Mouse (Mus musculus) thymus, postnatal 14 days (tissue): ENCODE measurements around the gene Pp2d1.

Source experiments
- DNase-seq: peaks from one replicate; pipeline ENCODE4 v3.0.0; 2021

The Pp2d1 gene

DNA sequence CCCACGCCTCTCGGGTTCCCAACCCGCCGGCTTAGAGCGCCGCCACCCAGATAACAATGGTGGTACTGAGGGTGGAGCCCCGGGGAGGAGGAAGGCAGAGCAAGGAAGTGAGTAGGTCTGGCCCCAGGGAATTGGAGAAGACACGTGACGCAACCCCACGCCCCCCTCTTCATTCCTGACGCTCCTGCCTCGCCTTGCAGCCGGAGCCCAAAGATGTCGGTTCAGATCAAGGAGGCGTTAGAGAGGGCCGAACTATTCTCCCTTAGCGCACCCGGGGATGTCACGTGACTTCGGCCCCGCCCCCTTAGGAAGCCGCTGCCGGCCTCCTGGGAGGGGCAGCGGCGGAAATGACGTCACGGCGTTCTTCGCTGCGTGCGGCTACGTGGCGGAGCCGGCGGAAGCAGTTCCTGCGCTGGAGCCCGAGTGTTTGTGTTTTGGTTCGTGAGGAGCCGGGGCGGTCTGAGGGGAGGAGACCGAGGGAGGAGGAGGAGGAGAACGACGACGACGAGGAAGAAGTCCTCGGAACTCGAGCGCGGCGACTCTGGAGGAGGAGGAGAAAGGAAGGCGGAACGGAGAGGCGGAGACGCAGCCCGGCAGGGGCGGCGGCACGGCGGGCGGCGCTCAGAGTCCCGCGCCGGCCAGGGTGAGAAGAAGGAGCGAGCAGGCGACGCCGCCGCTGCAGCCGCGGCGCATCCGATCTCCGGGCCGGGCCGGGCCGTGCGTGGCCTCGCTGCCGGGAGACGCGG, 60.2 kb downstream of the Pp2d1 start, which contains the start of gene Rab5a:
Rab5a (plus strand) TSS at position 377 of the 746 bp plus-strand sequence.
- peak; percentile 100 for DNase-seq

DNA sequence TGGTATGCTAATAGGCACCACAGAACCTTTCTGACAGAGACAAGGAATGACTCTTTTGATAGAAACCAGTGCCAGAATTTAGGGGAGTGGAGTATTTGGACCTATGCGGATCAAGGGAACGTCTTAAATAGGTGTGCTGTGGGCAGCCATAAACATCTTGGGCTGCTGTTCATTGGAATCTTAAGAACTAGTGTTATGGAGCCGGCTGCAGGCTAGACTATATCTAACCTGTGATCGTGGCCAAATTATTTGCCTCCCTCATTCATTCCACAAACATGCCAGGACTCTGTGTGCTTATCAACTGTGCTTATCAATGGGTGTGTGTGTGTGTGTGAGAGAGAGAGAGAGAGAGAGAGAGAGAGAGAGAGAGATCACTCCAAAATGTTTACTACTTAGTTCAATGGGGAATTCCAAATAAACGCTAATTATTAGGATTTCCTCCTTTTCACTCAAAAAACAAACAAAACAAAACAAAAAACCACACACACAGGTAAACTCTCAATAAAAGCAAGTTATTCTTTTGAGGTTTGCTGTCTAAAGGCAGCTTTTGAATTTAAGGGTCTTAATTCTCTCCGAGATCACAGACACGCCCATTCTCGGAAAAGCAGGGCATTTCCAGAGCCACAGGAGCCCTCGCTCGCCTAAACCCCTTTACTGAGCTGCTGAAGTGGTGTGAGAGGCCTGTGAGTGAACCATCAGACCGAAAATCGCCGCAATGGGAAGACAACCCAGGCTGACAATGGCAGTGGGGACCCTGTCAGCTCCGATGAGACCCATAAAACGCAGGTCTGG, 61.0 kb downstream of the Pp2d1 start:
- no peak for DNase-seq

DNA sequence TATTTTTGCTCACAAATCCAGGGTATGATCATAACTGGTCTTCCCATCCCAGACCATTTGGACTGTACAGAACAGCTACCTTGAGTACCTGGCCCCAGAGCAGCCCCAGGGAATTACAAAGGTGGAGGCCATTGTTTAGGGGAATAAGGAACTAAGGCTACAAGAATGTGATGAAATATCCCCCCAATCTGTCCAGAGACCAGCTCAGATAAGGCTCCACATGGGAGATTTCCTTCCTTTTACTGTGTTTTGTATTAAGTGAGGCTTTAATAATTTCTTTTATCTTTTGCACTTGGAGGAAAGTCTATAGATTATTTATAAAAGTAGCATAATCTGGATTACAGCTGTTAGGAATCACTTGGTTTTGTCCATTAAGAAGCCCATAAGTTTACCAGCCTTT, 70.6 kb downstream of the Pp2d1 start:
- no peak for DNase-seq

DNA sequence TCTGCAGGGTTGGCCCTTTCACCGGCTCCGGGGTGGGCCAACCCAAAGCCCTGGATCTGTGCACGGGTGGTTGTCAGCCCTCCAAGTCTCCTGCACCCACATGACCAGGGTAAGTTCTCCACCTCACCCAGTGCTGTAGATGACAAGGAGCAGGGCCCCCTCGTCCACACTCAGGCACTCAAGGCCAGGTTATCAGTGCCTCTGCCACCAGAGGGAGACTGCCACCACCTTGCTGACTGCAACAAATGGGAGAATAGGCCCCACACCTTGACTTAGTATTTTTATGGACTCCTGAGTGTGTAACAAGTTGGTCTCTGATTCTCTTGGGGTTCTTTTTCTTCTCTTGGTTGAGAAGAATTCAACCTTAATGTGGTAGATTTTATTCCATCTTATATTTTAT, 73.7 kb downstream of the Pp2d1 start:
- DNase-seq, result peak; percentile 45

DNA sequence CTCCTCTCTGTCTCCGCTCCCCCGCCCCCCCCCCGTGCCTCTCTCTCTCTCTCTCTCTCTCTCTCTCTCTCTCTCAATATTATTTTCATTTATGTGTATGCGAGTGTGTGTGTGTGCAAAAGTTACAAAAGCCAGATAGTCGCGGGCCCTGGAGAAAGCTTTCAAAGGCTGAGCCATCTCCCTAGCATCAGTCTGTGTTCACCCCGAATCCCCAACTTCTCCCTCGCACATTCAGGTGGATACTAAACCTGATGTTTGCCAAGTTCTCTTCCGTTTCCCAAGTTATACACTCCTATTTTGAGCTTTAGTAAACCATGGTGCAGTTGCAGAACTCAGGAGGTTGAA, 75.8 kb downstream of the Pp2d1 start:
- no peak for DNase-seq

DNA sequence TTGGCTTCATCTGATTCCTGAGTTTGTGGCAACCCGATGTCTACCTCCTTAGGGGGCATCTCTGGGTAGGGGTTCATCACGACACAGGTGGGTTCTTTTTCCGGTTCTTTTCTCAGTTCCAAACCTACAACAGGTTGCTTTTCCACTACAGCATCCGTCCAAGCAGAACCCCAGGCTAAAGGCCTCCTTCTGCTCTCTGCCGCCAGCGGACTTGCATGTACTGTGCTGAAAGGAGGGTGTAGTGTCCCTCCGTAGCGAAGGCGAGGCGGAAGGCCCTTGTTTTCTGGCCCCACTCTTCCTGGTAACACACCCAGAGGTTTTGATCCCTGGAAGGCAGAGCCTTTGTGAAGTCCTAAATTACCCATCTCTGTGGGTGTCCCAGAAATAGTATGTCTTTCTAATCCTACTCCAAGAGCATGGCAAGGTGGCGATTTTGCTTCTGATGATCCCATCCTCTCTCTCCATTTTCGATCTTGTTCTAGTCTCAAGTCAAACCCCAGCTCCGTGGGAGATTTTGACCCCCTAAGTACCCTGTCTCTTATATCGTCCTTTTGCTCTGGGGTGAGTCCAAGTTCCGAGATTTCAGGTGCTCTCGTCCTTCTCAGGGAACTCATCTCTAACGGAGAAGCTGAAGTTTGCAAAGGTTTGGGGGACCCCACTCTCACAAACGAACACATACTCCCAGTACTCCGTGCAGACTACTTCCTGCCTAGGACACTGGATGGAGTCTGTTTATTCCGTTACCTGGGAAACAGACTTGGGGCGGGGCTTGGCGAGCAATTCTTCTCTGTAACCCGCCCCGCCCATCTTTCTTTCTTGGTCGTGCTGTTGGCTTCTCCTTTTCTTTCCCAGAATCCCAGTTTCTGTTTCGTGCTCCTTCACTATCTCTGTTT, 76.4 kb downstream of the Pp2d1 start, which contains the start of gene Efhb:
Efhb (minus strand) TSS at position 719 of the 893 bp plus-strand sequence.
- DNase-seq, result peak; percentile 83
